Mouse (Mus musculus): ENCODE data around the gene Slc12a5. TPM values are rescaled to one million over a fixed set of nuclear protein-coding genes. Genes with fewer than 3 reads are reported as not detected.

Slc12a5 gene
- polyA plus RNA-seq, 1 experiment: 1.9 TPM

GRCm38 (mm10) chr2:164930706-164931581, 29.7 kb upstream of the Slc12a5 start:
- Histone ChIP-seq H3K4me3 (ENCODE audit: low read depth, low read length) (no peak overlapping the region), H3K9ac (ENCODE audit: low read depth, poor library complexity, severe bottlenecking) (no peak overlapping the region), H3K4me1 (ENCODE audit: control insufficient read depth, insufficient read depth, low read length) (no peaks in the 10 kb centered on the region), H3K9me3 (replicated peaks; ENCODE audit: control insufficient read depth, insufficient read depth, low read length, poor library complexity, severe bottlenecking) (no peaks in the 10 kb centered on the region), H3K27ac (ENCODE audit: insufficient read depth, low read length) (no peak overlapping the region), H3K27me3 (ENCODE audit: control insufficient read depth, insufficient read depth, low read length, poor library complexity, severe bottlenecking) (no peaks in the 10 kb centered on the region), H3K36me3 (ENCODE audit: control insufficient read depth, insufficient read depth, low read length, poor library complexity, severe bottlenecking) (no peaks in the 10 kb centered on the region)
- TF ChIP-seq EP300 (IDR thresholded peaks at IDR 0.05; ENCODE audit: insufficient read depth, low read depth, low read length) (no peak), CTCF (IDR thresholded peaks at IDR 0.05; ENCODE audit: low read depth, low read length) (no peak), POLR2A (IDR thresholded peaks at IDR 0.05; ENCODE audit: insufficient read depth, low read length) (no peak)

DNA sequence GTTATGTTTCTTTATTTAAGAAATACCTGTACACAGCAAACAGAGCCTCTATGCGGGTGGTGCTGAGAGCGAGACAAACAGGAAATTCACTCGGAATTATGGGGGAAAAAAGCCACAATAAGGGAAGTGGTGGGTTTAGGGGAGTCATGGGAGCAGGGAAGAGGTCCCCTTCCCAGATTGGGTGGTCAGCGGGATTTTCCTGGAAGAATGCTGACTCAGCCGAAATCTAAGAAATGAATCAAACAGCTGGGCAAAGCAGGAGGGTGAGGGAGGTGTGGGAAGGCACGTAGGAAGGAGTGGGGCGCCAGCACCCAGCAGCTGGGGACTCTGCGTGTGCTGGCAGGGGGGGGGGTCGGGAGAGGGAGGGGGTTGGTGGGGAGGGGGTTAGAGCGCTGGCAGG, 27.1 kb upstream of the Slc12a5 start:
- H3K9ac ChIP-seq (ENCODE audit: low read depth, poor library complexity, severe bottlenecking): no peak overlapping the region
- H3K27me3 ChIP-seq (ENCODE audit: control insufficient read depth, insufficient read depth, low read length, poor library complexity, severe bottlenecking): no peaks in the 10 kb centered on the region
- no peak for TF ChIP-seq EP300 (IDR thresholded peaks at IDR 0.05; ENCODE audit: insufficient read depth, low read depth, low read length)
- TF ChIP-seq CTCF (IDR thresholded peaks at IDR 0.05; ENCODE audit: low read depth, low read length): no peak

DNA sequence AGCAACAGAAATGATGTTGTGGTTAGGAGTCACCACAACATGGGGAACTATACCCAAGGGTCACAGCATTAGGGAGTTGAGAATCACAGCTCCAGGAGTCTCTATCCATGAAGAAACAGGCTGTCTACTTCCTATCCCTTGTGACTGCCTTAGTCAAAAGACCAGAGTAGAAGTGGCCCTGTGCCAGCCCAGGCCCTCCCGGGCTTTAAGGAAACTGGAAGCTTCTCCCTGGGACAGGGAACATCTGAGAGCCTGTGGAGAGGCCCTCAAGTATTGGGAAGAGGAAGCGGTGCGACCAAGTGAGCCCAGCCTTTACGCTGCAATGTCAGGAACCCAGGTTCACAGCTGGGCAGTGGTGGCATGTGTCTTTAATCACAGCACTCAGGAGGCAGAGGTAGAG, 24.6 kb upstream of the Slc12a5 start:
- no peaks in the 10 kb centered on the region for H3K9me3 ChIP-seq (replicated peaks; ENCODE audit: control insufficient read depth, insufficient read depth, low read length, poor library complexity, severe bottlenecking)
- H3K4me3 ChIP-seq (ENCODE audit: low read depth, low read length): no peak overlapping the region
- H3K4me1 ChIP-seq (ENCODE audit: control insufficient read depth, insufficient read depth, low read length): peaks cover 10% of the 10 kb centered on the region
- no peak overlapping the region for H3K9ac ChIP-seq (ENCODE audit: low read depth, poor library complexity, severe bottlenecking)
- H3K36me3 ChIP-seq (ENCODE audit: control insufficient read depth, insufficient read depth, low read length, poor library complexity, severe bottlenecking): no peaks in the 10 kb centered on the region
- no peaks in the 10 kb centered on the region for H3K27me3 ChIP-seq (ENCODE audit: control insufficient read depth, insufficient read depth, low read length, poor library complexity, severe bottlenecking)
- H3K27ac ChIP-seq (ENCODE audit: insufficient read depth, low read length): no peak overlapping the region
- no peak for TF ChIP-seq EP300 (IDR thresholded peaks at IDR 0.05; ENCODE audit: insufficient read depth, low read depth, low read length)
- TF ChIP-seq CTCF (IDR thresholded peaks at IDR 0.05; ENCODE audit: low read depth, low read length): no peak
- no peak for TF ChIP-seq POLR2A (IDR thresholded peaks at IDR 0.05; ENCODE audit: insufficient read depth, low read length)

More for the DNA sequence above, 27.1 kb upstream of the Slc12a5 start:
- H3K4me3 ChIP-seq (ENCODE audit: low read depth, low read length): no peak overlapping the region
- no peak overlapping the region for H3K27ac ChIP-seq (ENCODE audit: insufficient read depth, low read length)
- no peaks in the 10 kb centered on the region for H3K9me3 ChIP-seq (replicated peaks; ENCODE audit: control insufficient read depth, insufficient read depth, low read length, poor library complexity, severe bottlenecking)
- peaks cover 2% of the 10 kb centered on the region for H3K4me1 ChIP-seq (ENCODE audit: control insufficient read depth, insufficient read depth, low read length)
- H3K36me3 ChIP-seq (ENCODE audit: control insufficient read depth, insufficient read depth, low read length, poor library complexity, severe bottlenecking): no peaks in the 10 kb centered on the region

GRCm38 (mm10) chr2:164938146-164939091, 22.2 kb upstream of the Slc12a5 start:
- Histone ChIP-seq H3K27ac (ENCODE audit: insufficient read depth, low read length) (no peak overlapping the region), H3K9me3 (replicated peaks; ENCODE audit: control insufficient read depth, insufficient read depth, low read length, poor library complexity, severe bottlenecking) (no peaks in the 10 kb centered on the region), H3K4me3 (ENCODE audit: low read depth, low read length) (peak overlapping the region; percentile 59), H3K9ac (ENCODE audit: low read depth, poor library complexity, severe bottlenecking) (peak overlapping the region; percentile 22), H3K36me3 (ENCODE audit: control insufficient read depth, insufficient read depth, low read length, poor library complexity, severe bottlenecking) (no peaks in the 10 kb centered on the region), H3K27me3 (ENCODE audit: control insufficient read depth, insufficient read depth, low read length, poor library complexity, severe bottlenecking) (no peaks in the 10 kb centered on the region), H3K4me1 (ENCODE audit: control insufficient read depth, insufficient read depth, low read length) (peaks cover 10% of the 10 kb centered on the region)
- TF ChIP-seq EP300 (IDR thresholded peaks at IDR 0.05; ENCODE audit: insufficient read depth, low read depth, low read length) (0 out of 2 replicates have a peak, but pooled peaks have one; percentile 50), POLR2A (IDR thresholded peaks at IDR 0.05; ENCODE audit: insufficient read depth, low read length) (peak; percentile 34), CTCF (IDR thresholded peaks at IDR 0.05; ENCODE audit: low read depth, low read length) (no peak)

DNA sequence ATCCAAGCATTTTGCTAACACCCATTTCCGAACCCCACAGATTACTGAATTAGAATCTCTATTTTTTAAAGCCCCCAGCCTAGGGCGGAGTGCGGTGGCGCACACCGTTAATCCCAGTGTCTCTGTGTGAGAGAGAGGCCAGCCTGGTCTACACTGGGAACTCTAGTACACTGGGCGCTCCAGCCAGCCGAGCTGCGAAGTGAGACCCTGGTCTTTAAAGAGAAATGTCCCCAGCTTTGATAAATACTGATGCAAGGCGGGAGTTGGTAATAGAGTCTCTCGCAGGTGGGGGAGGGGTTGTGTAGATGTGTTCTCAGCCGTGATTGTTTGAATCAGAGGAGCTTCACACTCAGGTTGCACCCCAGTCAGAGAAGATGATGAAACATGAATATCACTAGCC, 21.5 kb upstream of the Slc12a5 start:
- H3K9me3 ChIP-seq (replicated peaks; ENCODE audit: control insufficient read depth, insufficient read depth, low read length, poor library complexity, severe bottlenecking): no peaks in the 10 kb centered on the region
- no peaks in the 10 kb centered on the region for H3K36me3 ChIP-seq (ENCODE audit: control insufficient read depth, insufficient read depth, low read length, poor library complexity, severe bottlenecking)
- H3K4me1 ChIP-seq (ENCODE audit: control insufficient read depth, insufficient read depth, low read length): peaks cover 10% of the 10 kb centered on the region
- peak overlapping the region; percentile 22 for H3K9ac ChIP-seq (ENCODE audit: low read depth, poor library complexity, severe bottlenecking)
- H3K27me3 ChIP-seq (ENCODE audit: control insufficient read depth, insufficient read depth, low read length, poor library complexity, severe bottlenecking): no peaks in the 10 kb centered on the region
- peak overlapping the region; percentile 39 for H3K4me3 ChIP-seq (ENCODE audit: low read depth, low read length)
- H3K27ac ChIP-seq (ENCODE audit: insufficient read depth, low read length): no peak overlapping the region
- no peak for TF ChIP-seq CTCF (IDR thresholded peaks at IDR 0.05; ENCODE audit: low read depth, low read length)
